Mouse (Mus musculus) ovary, adult 18-20 months (tissue): Measurements from ENCODE around the gene Cdyl.

Experiments used
- DNase-seq: peaks from one replicate; pipeline ENCODE4 v3.0.0; 2022; ENCODE audit warnings: low spot score, mixed read lengths

The Cdyl gene

GRCm38 (mm10) chr13:35659406-35659985, at the start of gene Cdyl:
Gene Cdyl, plus strand, starts transcription at chr13:35659833.
- DNase-seq = no peak

- DNase-seq = no peak
Measured at GRCm38 (mm10) chr13:35610718-35611117, 48.9 kb upstream of the Cdyl start.

GRCm38 (mm10) chr13:35612506-35612905, 47.1 kb upstream of the Cdyl start:
- DNase-seq = no peak

GRCm38 (mm10) chr13:35614832-35615479, 44.7 kb upstream of the Cdyl start:
- no peak for DNase-seq

GRCm38 (mm10) chr13:35616524-35617099, 43.0 kb upstream of the Cdyl start:
- DNase-seq = no peak

- DNase-seq = no peak
Measured at GRCm38 (mm10) chr13:35619356-35619755, 40.3 kb upstream of the Cdyl start.

- no peak for DNase-seq
Measured at GRCm38 (mm10) chr13:35620756-35621155, 38.9 kb upstream of the Cdyl start.

GRCm38 (mm10) chr13:35624831-35625230, 34.8 kb upstream of the Cdyl start:
- DNase-seq = no peak

- DNase-seq = no peak
Measured at GRCm38 (mm10) chr13:35625556-35625955, 34.1 kb upstream of the Cdyl start.

- DNase-seq = no peak
Measured at GRCm38 (mm10) chr13:35627319-35627718, 32.3 kb upstream of the Cdyl start.

- DNase-seq = no peak
Measured at GRCm38 (mm10) chr13:35647132-35647823, 12.4 kb upstream of the Cdyl start.

- DNase-seq = no peak
Measured at GRCm38 (mm10) chr13:35650284-35650872, 9.3 kb upstream of the Cdyl start.

- DNase-seq = no peak
Measured at GRCm38 (mm10) chr13:35652851-35653250, 6.8 kb upstream of the Cdyl start.

GRCm38 (mm10) chr13:35656853-35657252, 2.8 kb upstream of the Cdyl start:
- no peak for DNase-seq

GRCm38 (mm10) chr13:35665456-35665855, 5.8 kb downstream of the Cdyl start:
- DNase-seq = no peak

- DNase-seq = no peak
Measured at GRCm38 (mm10) chr13:35669910-35670469, 10.4 kb downstream of the Cdyl start.

- no peak for DNase-seq
Measured at GRCm38 (mm10) chr13:35670875-35671274, 11.2 kb downstream of the Cdyl start.

GRCm38 (mm10) chr13:35676921-35677320, 17.3 kb downstream of the Cdyl start:
- DNase-seq = no peak

GRCm38 (mm10) chr13:35677433-35678051, 17.9 kb downstream of the Cdyl start:
- no peak for DNase-seq

- no peak for DNase-seq
Measured at GRCm38 (mm10) chr13:35678691-35679090, 19.1 kb downstream of the Cdyl start.

GRCm38 (mm10) chr13:35681361-35681760, 21.7 kb downstream of the Cdyl start:
- no peak for DNase-seq

- no peak for DNase-seq
Measured at GRCm38 (mm10) chr13:35686273-35686672, 26.6 kb downstream of the Cdyl start.
